Mouse (Mus musculus): ENCODE data around the gene Gadd45g.

- TF ChIP-seq CTCF (IDR thresholded peaks at IDR 0.05; ENCODE audit: control insufficient read depth, insufficient read depth, insufficient read length): no peak
- no peak for TF ChIP-seq MYOD1 (IDR thresholded peaks at IDR 0.05; ENCODE audit: control insufficient read depth, insufficient read length, low read depth)
- no peak for TF ChIP-seq USF1 (IDR thresholded peaks at IDR 0.05; ENCODE audit: low read depth)
- no peak for TF ChIP-seq CEBPB (IDR thresholded peaks at IDR 0.05; ENCODE audit: low read depth)
- no peak for TF ChIP-seq MAX (IDR thresholded peaks at IDR 0.05)
Observed at GRCm38 (mm10) chr13:51882218-51882617, 35.7 kb downstream of the Gadd45g start.
